Mouse (Mus musculus) kidney, embryonic 14.5 days (tissue): Measurements from ENCODE around the gene Ext2. TPM values are rescaled to one million over a fixed set of nuclear protein-coding genes. Genes with fewer than 3 reads are reported as not detected.

ENCODE experiments used
- ATAC-seq: fragments of 200-750 bp; cut with Nextera tagmentation; 2 replicates; pipeline ENCODE4 v1.8.0; 2017; ENCODE audit warnings: moderate number of reproducible peaks, mild to moderate bottlenecking, moderate TSS enrichment, moderate library complexity; ENCODE audit not compliant: low FRiP score, low TSS enrichment
- H3K27ac ChIP-seq: fragments of 300-500 bp; sonication (generic); 2 replicates; pipeline ENCODE4 v1.5.1; 2014; ENCODE audit warnings: low read depth, mild to moderate bottlenecking, low read length, moderate library complexity, mixed read lengths
- H3K27me3 ChIP-seq: fragments of 300-500 bp; sonication (generic); 2 replicates; pipeline ENCODE4 v1.6.1; 2014; ENCODE audit warnings: mild to moderate bottlenecking, low read length; ENCODE audit not compliant: control insufficient read depth, insufficient read depth
- H3K36me3 ChIP-seq: fragments of 300-500 bp; sonication (generic); 2 replicates; pipeline ENCODE4 v1.6.1; 2014; ENCODE audit warnings: low read length, mixed read lengths; ENCODE audit not compliant: control insufficient read depth, insufficient read depth
- H3K4me1 ChIP-seq: fragments of 300-500 bp; sonication (generic); 2 replicates; pipeline ENCODE4 v1.6.1; 2014; ENCODE audit warnings: low read length, mixed read lengths; ENCODE audit not compliant: control insufficient read depth, insufficient read depth
- H3K4me2 ChIP-seq: fragments of 300-500 bp; sonication (generic); replicated peaks from 2 replicates; pipeline ENCODE4 v1.6.1; 2014; ENCODE audit warnings: low read depth, mild to moderate bottlenecking, low read length
- H3K4me3 ChIP-seq: fragments of 300-500 bp; sonication (generic); 2 replicates; pipeline ENCODE4 v1.5.1; 2014; ENCODE audit warnings: mild to moderate bottlenecking, low read length
- H3K9ac ChIP-seq: fragments of 300-500 bp; sonication (generic); 2 replicates; pipeline ENCODE4 v1.6.1; 2014; ENCODE audit warnings: low read depth, mild to moderate bottlenecking, low read length, moderate library complexity
- H3K9me3 ChIP-seq: fragments of 300-500 bp; sonication (generic); 2 replicates; pipeline ENCODE4 v1.6.1; 2016; ENCODE audit warnings: low read length; ENCODE audit not compliant: control insufficient read depth
- WGBS: fragments of 180-500 bp; shearing (Covaris S2); extraction: QIAGEN DNeasy Blood & Tissue Kit; methylation state at CpG from one replicate; pipeline ENCODE4 v1.1.7; 2014; 5-methylcytosine and 5-hydroxymethylcytosine counted together
- polyA plus RNA-seq: library from polyadenylated mRNA; unstranded; fragments of >200 nt; fragmentation: Nextera tagmentation; extraction: Ambion mirVana; gene quantifications from 2 replicates; pipeline ENCODE4 v1.2.1, GENCODE M21; 2014

Gene Ext2
- polyA plus RNA-seq, 1 experiment from 2014 or later: 111 TPM

DNA sequence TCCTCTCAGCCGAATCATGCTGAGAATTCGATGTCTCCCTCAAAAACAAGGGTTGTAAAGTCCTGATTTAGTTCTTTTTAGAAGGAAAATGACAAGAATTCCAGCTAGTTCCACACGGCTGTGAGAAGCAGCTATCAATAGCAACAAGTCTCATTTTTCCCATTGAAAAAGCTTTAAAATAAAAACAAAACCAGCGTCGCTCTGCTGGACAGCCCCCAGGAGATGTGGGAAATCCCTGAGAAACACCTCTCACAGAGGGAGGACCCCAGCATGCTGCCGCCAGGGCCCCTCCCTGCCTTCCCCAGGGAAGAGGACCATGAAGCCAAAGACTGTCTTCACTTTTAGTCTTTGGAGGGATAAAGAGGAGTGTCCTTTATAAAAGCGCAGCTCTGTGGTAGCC lies 21.3 kb downstream of the Ext2 start:
- H3K9ac ChIP-seq: no peak overlapping the region
- no peaks in the 10 kb centered on the region for H3K4me1 ChIP-seq
- no peaks in the 10 kb centered on the region for H3K27me3 ChIP-seq
- no peak overlapping the region for H3K4me2 ChIP-seq
- no peak overlapping the region for H3K4me3 ChIP-seq
- H3K36me3 ChIP-seq: peaks cover 24% of the 10 kb centered on the region
- no peaks in the 10 kb centered on the region for H3K9me3 ChIP-seq
- 85% methylated on average over 7 of the region's 7 CpGs for WGBS
- H3K27ac ChIP-seq: no peak overlapping the region
- ATAC-seq: no peak

DNA sequence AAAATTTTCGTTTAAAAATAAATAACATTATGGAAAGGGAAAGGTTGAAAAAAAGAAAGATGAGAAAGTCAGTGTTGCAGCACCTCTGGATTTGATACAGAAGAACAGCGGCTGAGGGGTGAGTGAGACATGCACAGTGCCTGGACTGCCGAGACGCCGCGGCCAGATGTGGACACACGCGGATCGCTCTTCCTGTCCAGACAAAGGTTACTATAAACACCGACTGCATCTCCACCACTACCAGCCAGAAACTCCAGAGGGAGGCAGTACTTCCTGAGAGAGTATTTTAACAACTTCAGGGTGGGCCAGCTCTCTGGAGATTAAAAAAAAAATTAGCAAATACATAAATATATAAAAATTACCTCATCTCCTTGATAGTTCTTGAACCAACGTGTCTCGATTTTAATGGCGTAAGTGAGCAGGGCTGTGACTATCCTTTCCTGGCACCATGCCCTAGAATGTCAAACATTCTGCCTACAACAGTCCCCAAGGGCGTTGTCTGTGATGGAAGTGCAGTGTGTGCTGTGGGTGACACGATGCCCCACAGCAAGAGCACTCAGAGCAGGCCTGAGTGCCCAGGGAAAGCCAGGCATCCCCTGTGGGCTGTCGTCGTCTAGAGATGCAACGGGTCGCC lies 25.1 kb downstream of the Ext2 start:
- Histone ChIP-seq H3K9ac (no peak overlapping the region), H3K36me3 (peaks cover 32% of the 10 kb centered on the region), H3K9me3 (no peaks in the 10 kb centered on the region), H3K27me3 (no peaks in the 10 kb centered on the region), H3K4me2 (no peak overlapping the region), H3K27ac (no peak overlapping the region), H3K4me3 (no peak overlapping the region), H3K4me1 (no peaks in the 10 kb centered on the region)
- no peak for ATAC-seq
- 84% methylated on average over 19 of the region's 19 CpGs for WGBS

DNA sequence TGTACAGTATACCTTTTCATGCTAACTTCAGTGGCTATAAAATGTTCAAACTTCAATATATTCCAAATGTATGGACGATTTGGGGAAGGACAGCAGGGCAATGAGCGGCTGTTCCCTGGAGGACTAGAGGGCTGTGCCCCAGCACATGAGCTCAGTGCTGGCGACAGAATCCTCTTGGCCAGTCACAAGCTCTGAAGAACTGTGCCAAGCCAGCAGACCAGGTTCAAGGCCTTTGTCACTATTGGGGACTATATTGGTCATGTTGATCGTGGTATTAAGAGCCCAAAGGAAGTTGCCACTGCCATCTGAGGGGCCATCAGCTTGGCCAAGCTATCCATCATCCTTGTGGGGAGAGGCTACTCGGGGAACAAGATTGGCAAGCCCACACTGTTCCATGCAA lies 28.0 kb downstream of the Ext2 start:
- no peak overlapping the region for H3K4me3 ChIP-seq
- 91% methylated on average over 5 of the region's 5 CpGs for WGBS
- ATAC-seq: no peak
- no peaks in the 10 kb centered on the region for H3K9me3 ChIP-seq
- no peak overlapping the region for H3K27ac ChIP-seq
- no peak overlapping the region for H3K4me2 ChIP-seq
- no peaks in the 10 kb centered on the region for H3K27me3 ChIP-seq
- peaks cover 36% of the 10 kb centered on the region for H3K36me3 ChIP-seq
- H3K4me1 ChIP-seq: peaks cover 7% of the 10 kb centered on the region
- H3K9ac ChIP-seq: no peak overlapping the region

DNA sequence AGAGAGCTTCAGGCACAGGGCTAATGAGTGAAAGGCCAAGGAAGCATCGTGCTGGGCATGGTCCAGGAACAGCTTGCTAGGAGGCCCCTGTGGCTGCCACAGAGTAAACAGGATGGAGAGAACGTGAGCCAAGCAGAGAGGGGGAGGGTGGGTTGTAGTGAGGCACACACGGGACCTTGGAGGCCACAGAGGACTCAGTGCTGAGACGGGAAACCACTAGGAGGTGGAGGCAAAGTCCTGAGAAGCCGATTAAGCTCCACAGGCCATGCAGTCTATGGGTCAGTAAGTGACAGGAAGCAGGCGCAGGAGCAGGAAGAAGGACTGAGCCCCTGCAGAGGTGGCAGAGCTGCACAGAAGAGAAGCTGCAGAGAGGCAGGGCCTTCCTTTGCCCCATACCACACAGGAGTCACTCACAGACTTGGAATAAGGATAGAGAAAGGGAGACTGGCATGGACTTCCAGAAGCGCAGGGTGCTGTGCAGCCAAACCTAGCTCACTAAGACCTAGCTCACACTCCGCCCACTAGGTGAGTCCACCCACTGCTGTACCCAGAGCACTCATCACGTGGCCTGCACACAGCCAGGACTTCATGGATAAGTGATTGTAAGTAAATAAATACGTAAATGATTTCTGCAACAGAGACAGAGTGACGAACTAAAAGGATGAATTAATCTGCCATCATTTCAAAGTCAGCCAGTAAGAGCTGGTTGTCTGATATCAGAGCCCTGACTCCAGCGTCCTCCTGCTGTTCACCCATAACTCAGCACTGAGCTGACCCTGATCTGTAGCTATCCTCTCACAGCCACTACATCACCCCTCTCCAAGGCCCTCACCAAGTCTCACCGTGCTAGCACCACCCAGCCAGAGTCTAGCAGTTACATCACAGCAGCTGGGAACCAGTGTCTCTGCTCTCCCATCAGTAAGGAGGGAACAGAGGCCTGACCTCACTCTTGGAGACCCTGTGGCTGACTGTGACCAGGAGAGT lies 30.6 kb downstream of the Ext2 start:
- no peak overlapping the region for H3K4me3 ChIP-seq
- 52% methylated on average over 13 of the region's 13 CpGs for WGBS
- peak overlapping the region; percentile 15; the same call in 1 of the 2 replicates for H3K27ac ChIP-seq
- H3K27me3 ChIP-seq: no peaks in the 10 kb centered on the region
- peak; percentile 61; the same call in 1 of the 2 replicates for ATAC-seq
- H3K4me1 ChIP-seq: peaks cover 7% of the 10 kb centered on the region
- no peaks in the 10 kb centered on the region for H3K9me3 ChIP-seq
- no peak overlapping the region for H3K4me2 ChIP-seq
- H3K9ac ChIP-seq: no peak overlapping the region
- H3K36me3 ChIP-seq: peaks cover 35% of the 10 kb centered on the region

DNA sequence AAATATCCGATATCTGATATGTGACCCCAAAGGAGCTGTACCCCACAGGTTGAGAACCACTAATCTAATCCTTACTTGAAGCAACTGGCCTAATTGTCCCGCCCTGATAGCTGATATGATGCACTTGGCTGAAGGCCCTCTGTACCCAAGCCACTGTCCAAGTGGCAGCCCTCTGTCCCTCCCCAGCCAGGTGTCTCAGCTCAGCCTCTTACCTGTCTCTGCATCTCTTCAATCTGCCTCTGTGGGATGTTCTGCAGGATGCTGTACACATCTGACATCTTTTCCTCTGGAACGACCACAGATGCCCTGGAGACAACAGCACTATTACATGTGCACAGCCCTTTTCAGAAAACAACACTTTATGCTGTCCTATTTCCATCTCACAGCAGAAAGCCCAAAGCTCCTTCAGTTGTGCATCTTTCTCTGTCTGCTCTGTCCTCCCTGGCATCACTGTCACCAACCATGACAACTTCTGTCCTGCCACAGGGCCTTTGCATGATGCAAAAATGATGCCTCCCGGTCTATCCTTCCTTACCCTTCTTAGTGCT lies 31.5 kb downstream of the Ext2 start:
- no peak overlapping the region for H3K27ac ChIP-seq
- H3K4me3 ChIP-seq: no peak overlapping the region

DNA sequence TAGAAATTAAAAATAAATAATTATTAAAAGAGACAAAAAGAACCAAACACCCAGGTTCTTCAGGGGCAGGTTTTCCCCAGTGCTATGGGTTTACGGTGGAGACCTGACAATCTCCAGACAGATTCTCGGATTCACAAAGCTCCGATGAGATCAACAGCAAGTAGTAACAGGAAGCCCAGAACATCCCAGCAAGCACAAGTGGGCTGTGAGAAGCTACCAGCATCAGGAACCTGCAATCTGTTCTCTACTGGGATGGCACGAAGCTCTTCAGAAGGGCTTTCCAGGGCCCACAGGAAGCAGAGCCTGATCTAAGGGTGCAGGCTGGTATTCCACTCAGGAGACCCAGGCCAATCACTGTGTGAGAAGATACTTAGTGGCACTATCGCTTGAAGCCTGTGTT lies 33.8 kb downstream of the Ext2 start:
- 87% methylated on average over 5 of the region's 5 CpGs for WGBS
- Histone ChIP-seq H3K36me3 (peaks cover 19% of the 10 kb centered on the region; the same call in 1 of the 2 replicates), H3K9ac (no peak overlapping the region), H3K4me1 (peaks cover 16% of the 10 kb centered on the region), H3K4me2 (no peak overlapping the region), H3K27me3 (no peaks in the 10 kb centered on the region), H3K9me3 (no peaks in the 10 kb centered on the region), H3K27ac (no peak overlapping the region), H3K4me3 (no peak overlapping the region)
- ATAC-seq: no peak

More for the DNA sequence above, 31.5 kb downstream of the Ext2 start:
- WGBS: 86% methylated on average over 4 of the region's 4 CpGs
- no peak overlapping the region for H3K9ac ChIP-seq
- no peak for ATAC-seq
- peaks cover 8% of the 10 kb centered on the region for H3K4me1 ChIP-seq
- no peaks in the 10 kb centered on the region for H3K9me3 ChIP-seq
- H3K4me2 ChIP-seq: no peak overlapping the region
- peaks cover 32% of the 10 kb centered on the region for H3K36me3 ChIP-seq
- no peaks in the 10 kb centered on the region for H3K27me3 ChIP-seq

DNA sequence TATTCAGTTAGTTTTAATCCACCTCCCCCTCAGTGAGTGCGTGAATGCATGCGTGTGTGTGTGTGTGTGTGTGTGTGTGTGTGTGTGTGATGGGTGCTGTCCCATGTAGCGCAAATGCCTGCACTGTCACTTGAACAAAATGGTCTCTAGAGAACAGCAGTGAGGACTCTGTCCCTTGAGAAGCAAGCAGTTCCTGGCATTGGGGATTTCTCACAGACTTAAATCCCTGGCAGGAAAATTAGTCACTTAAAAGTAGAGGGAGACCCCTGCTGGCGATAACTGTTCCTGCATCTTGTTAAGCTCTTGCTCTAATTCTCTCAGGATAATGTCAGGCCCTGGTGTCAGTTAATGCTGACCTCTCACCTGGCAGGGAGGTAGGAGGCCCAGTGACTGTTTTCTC lies 36.2 kb downstream of the Ext2 start:
- peaks cover 17% of the 10 kb centered on the region; the same call in 1 of the 2 replicates for H3K36me3 ChIP-seq
- H3K27me3 ChIP-seq: no peaks in the 10 kb centered on the region
- WGBS: 44% methylated on average over 4 of the region's 4 CpGs
- ATAC-seq: no peak; the same call in 1 of the 2 replicates
- no peaks in the 10 kb centered on the region for H3K9me3 ChIP-seq
- no peak overlapping the region for H3K4me3 ChIP-seq
- no peak overlapping the region for H3K4me2 ChIP-seq
- no peak overlapping the region for H3K9ac ChIP-seq
- no peak overlapping the region for H3K27ac ChIP-seq
- H3K4me1 ChIP-seq: peaks cover 17% of the 10 kb centered on the region

DNA sequence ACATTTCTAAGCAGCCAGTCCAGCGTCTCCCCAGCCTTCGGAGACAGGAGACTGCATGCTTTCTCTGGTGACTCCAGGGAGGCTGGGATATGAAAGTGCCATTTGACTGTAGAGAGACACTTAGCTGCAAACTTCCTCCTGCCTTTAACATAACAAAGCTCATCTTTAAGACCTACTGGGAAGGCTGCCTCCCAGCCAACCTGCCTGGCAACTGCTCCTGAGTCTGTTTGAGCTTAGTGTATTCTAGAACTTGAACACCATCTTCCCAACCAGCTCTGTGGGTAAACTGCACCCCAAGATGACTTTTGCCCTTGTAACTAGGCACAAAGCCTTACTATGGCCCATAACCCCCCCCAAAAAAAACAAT lies 37.0 kb downstream of the Ext2 start:
- no peaks in the 10 kb centered on the region for H3K9me3 ChIP-seq
- H3K9ac ChIP-seq: no peak overlapping the region
- no peak overlapping the region for H3K27ac ChIP-seq
- H3K4me3 ChIP-seq: no peak overlapping the region
- no peak for ATAC-seq
- H3K36me3 ChIP-seq: peaks cover 17% of the 10 kb centered on the region; the same call in 1 of the 2 replicates
- 21% methylated on average over 2 of the region's 2 CpGs for WGBS
- no peaks in the 10 kb centered on the region for H3K27me3 ChIP-seq
- no peak overlapping the region for H3K4me2 ChIP-seq
- peaks cover 20% of the 10 kb centered on the region for H3K4me1 ChIP-seq
